Mouse (Mus musculus) small intestine, adult 2 months (tissue): ENCODE data around the gene Fkbp6.

Experiments
- CTCF ChIP-seq: fragments of 200-500 bp; IDR thresholded peaks from 2 replicates; pipeline ENCODE4 v1.5.1; 2012; ENCODE audit warnings: low read depth, mild to moderate bottlenecking, control low read depth, inconsistent platforms, low read length, moderate library complexity, mixed read lengths; ENCODE audit not compliant: insufficient replicate concordance, insufficient read length; ENCODE audit errors: extremely low read depth
- POLR2A ChIP-seq: fragments of 200-500 bp; IDR thresholded peaks from 2 replicates; pipeline ENCODE4 v1.6.1; 2012; ENCODE audit warnings: low read depth, mild to moderate bottlenecking, control low read depth, inconsistent platforms, low read length, moderate library complexity

GRCm38 (mm10) chr5:135371195-135371594 is 21.4 kb upstream of the Fkbp6 start:
- TF ChIP-seq POLR2A (no peak), CTCF (no peak)
